Mouse (Mus musculus) intestine, embryonic 14.5 days (tissue): ENCODE measurements around the gene Eci2. TPM values are rescaled to one million over a fixed set of nuclear protein-coding genes. Genes with fewer than 3 reads are reported as not detected.

ENCODE experiments used
- ATAC-seq: fragments of 200-750 bp; cut with Nextera tagmentation; replicated peaks from 2 replicates; pipeline ENCODE4 v1.8.0; 2017; ENCODE audit warnings: low read depth, moderate number of reproducible peaks, moderate TSS enrichment, moderate library complexity; ENCODE audit not compliant: low FRiP score, low TSS enrichment
- DNase-seq: peaks from one replicate; pipeline ENCODE4 v3.0.0-alpha.2; 2018; ENCODE audit warnings: low spot score
- H3K27ac ChIP-seq: fragments of 300-500 bp; sonication (generic); 2 replicates; pipeline ENCODE4 v1.5.1; 2014; ENCODE audit warnings: low read depth, mild to moderate bottlenecking, control low read depth
- H3K27me3 ChIP-seq: fragments of 300-500 bp; sonication (generic); replicated peaks from 2 replicates; pipeline ENCODE4 v1.6.1; 2014; ENCODE audit warnings: low read length, control low read depth; ENCODE audit not compliant: control insufficient read depth, insufficient read depth
- H3K36me3 ChIP-seq: fragments of 300-500 bp; sonication (generic); 2 replicates; pipeline ENCODE4 v1.6.1; 2014; ENCODE audit warnings: low read length, control low read depth; ENCODE audit not compliant: control insufficient read depth, insufficient read depth
- H3K4me1 ChIP-seq: fragments of 300-500 bp; sonication (generic); replicated peaks from 2 replicates; pipeline ENCODE4 v1.6.1; 2014; ENCODE audit warnings: low read length, control low read depth, mixed read lengths; ENCODE audit not compliant: control insufficient read depth, insufficient read depth
- H3K4me2 ChIP-seq: fragments of 300-500 bp; sonication (generic); 2 replicates; pipeline ENCODE4 v1.6.1; 2014; ENCODE audit warnings: low read length
- H3K4me3 ChIP-seq: fragments of 300-500 bp; sonication (generic); 2 replicates; pipeline ENCODE4 v1.5.1; 2014; ENCODE audit warnings: low read depth, low read length, control low read depth, mixed read lengths
- H3K9ac ChIP-seq: fragments of 300-500 bp; sonication (generic); 2 replicates; pipeline ENCODE4 v1.6.1; 2014; ENCODE audit warnings: mild to moderate bottlenecking, low read length
- H3K9me3 ChIP-seq: fragments of 300-500 bp; sonication (generic); 2 replicates; pipeline ENCODE4 v1.6.1; 2016; ENCODE audit warnings: low read length, control low read depth; ENCODE audit not compliant: control insufficient read depth
- WGBS: fragments of 180-500 bp; shearing (Covaris S2); extraction: QIAGEN DNeasy Blood & Tissue Kit; methylation state at CpG from one replicate; pipeline ENCODE4 v1.1.7; 2014; 5-methylcytosine and 5-hydroxymethylcytosine counted together
- polyA plus RNA-seq: library from polyadenylated mRNA; unstranded; fragments of >200 nt; fragmentation: Nextera tagmentation; extraction: Ambion mirVana; gene quantifications from 2 replicates; pipeline ENCODE4 v1.2.1, GENCODE M21; 2014

The Eci2 gene
- 135 and 148 TPM in 2 replicates for polyA plus RNA-seq

GRCm38 (mm10) chr13:35026879-35027278, at the start of gene Eci2:
Gene Eci2, minus strand, starts transcription at chr13:35027096.
- Histone ChIP-seq H3K27ac (no peak within 1 kb of the TSS), H3K4me1 (no peaks in the 10 kb centered on the region), H3K4me2 (peak within 1 kb of the TSS; percentile 34), H3K9me3 (no peaks in the 10 kb centered on the region), H3K36me3 (no peaks in the 10 kb centered on the region), H3K27me3 (no peaks in the 10 kb centered on the region), H3K9ac (no peak within 1 kb of the TSS), H3K4me3 (no peak within 1 kb of the TSS)
- 4% methylated on average over 6 of the region's 6 CpGs for WGBS
- ATAC-seq = no peak
- peak; percentile 60 for DNase-seq

GRCm38 (mm10) chr13:35074862-35075261, 48.0 kb upstream of the Eci2 start:
- H3K4me3 ChIP-seq = no peak overlapping the region
- H3K4me1 ChIP-seq = no peaks in the 10 kb centered on the region
- H3K4me2 ChIP-seq = no peak overlapping the region
- no peaks in the 10 kb centered on the region for H3K27me3 ChIP-seq
- no peaks in the 10 kb centered on the region for H3K9me3 ChIP-seq
- H3K9ac ChIP-seq = no peak overlapping the region
- no peaks in the 10 kb centered on the region for H3K36me3 ChIP-seq
- ATAC-seq (no peak), DNase-seq (no peak)
- H3K27ac ChIP-seq = no peak overlapping the region
- WGBS = 56% methylated on average over 1 of the region's 1 CpGs

GRCm38 (mm10) chr13:35070485-35071472, 43.9 kb upstream of the Eci2 start:
- H3K9ac ChIP-seq = no peak overlapping the region
- DNase-seq = no peak
- H3K4me2 ChIP-seq = no peak overlapping the region
- H3K36me3 ChIP-seq = no peaks in the 10 kb centered on the region
- no peak overlapping the region for H3K4me3 ChIP-seq
- no peak for ATAC-seq
- H3K4me1 ChIP-seq = no peaks in the 10 kb centered on the region
- H3K27ac ChIP-seq = no peak overlapping the region
- H3K27me3 ChIP-seq = no peaks in the 10 kb centered on the region
- 84% methylated on average over 9 of the region's 9 CpGs for WGBS
- H3K9me3 ChIP-seq = no peaks in the 10 kb centered on the region

- H3K36me3 ChIP-seq = no peaks in the 10 kb centered on the region
- H3K9ac ChIP-seq = no peak overlapping the region
- H3K27ac ChIP-seq = no peak overlapping the region
- ATAC-seq = no peak
- H3K4me3 ChIP-seq = no peak overlapping the region
- no peak overlapping the region for H3K4me2 ChIP-seq
- 82% methylated on average over 2 of the region's 2 CpGs for WGBS
- no peaks in the 10 kb centered on the region for H3K27me3 ChIP-seq
- no peaks in the 10 kb centered on the region for H3K4me1 ChIP-seq
- H3K9me3 ChIP-seq = no peaks in the 10 kb centered on the region
- DNase-seq = no peak
Observed at GRCm38 (mm10) chr13:35067084-35067483, 40.2 kb upstream of the Eci2 start.

- 44% methylated on average over 2 of the region's 2 CpGs for WGBS
Observed at GRCm38 (mm10) chr13:35066033-35066432, 39.1 kb upstream of the Eci2 start.

GRCm38 (mm10) chr13:35064381-35064780, 37.5 kb upstream of the Eci2 start:
- no peak overlapping the region for H3K27ac ChIP-seq
- H3K4me1 ChIP-seq = no peaks in the 10 kb centered on the region
- DNase-seq (no peak), ATAC-seq (no peak)
- H3K4me3 ChIP-seq = no peak overlapping the region
- WGBS = 76% methylated on average over 4 of the region's 4 CpGs
- H3K36me3 ChIP-seq = no peaks in the 10 kb centered on the region
- no peaks in the 10 kb centered on the region for H3K27me3 ChIP-seq
- H3K9me3 ChIP-seq = no peaks in the 10 kb centered on the region
- H3K4me2 ChIP-seq = no peak overlapping the region
- no peak overlapping the region for H3K9ac ChIP-seq

More at GRCm38 (mm10) chr13:35066033-35066432, 39.1 kb upstream of the Eci2 start:
- no peak overlapping the region for H3K4me3 ChIP-seq
- no peaks in the 10 kb centered on the region for H3K36me3 ChIP-seq
- no peaks in the 10 kb centered on the region for H3K9me3 ChIP-seq
- no peak overlapping the region for H3K27ac ChIP-seq
- no peak overlapping the region for H3K4me2 ChIP-seq
- no peaks in the 10 kb centered on the region for H3K4me1 ChIP-seq
- DNase-seq (no peak), ATAC-seq (no peak)
- no peaks in the 10 kb centered on the region for H3K27me3 ChIP-seq
- no peak overlapping the region for H3K9ac ChIP-seq

GRCm38 (mm10) chr13:35058145-35058544, 31.2 kb upstream of the Eci2 start:
- Histone ChIP-seq H3K4me2 (no peak overlapping the region), H3K9me3 (no peaks in the 10 kb centered on the region), H3K4me1 (no peaks in the 10 kb centered on the region), H3K27me3 (no peaks in the 10 kb centered on the region), H3K36me3 (no peaks in the 10 kb centered on the region), H3K9ac (no peak overlapping the region), H3K27ac (no peak overlapping the region), H3K4me3 (no peak overlapping the region)
- WGBS = 21% methylated on average over 5 of the region's 5 CpGs
- ATAC-seq (no peak), DNase-seq (no peak)

- no peaks in the 10 kb centered on the region for H3K4me1 ChIP-seq
- no peak overlapping the region for H3K27ac ChIP-seq
- H3K36me3 ChIP-seq = no peaks in the 10 kb centered on the region
- H3K9ac ChIP-seq = no peak overlapping the region
- no peak overlapping the region for H3K4me2 ChIP-seq
- ATAC-seq = no peak
- no peak for DNase-seq
- no peaks in the 10 kb centered on the region for H3K9me3 ChIP-seq
- no peaks in the 10 kb centered on the region for H3K27me3 ChIP-seq
- H3K4me3 ChIP-seq = no peak overlapping the region
- WGBS = 58% methylated on average over 5 of the region's 5 CpGs
Observed at GRCm38 (mm10) chr13:35036486-35036885, 9.6 kb upstream of the Eci2 start.

GRCm38 (mm10) chr13:35035731-35036130, 8.8 kb upstream of the Eci2 start:
- Histone ChIP-seq H3K4me3 (no peak overlapping the region), H3K27ac (no peak overlapping the region), H3K9ac (no peak overlapping the region), H3K4me2 (no peak overlapping the region), H3K4me1 (no peaks in the 10 kb centered on the region), H3K36me3 (no peaks in the 10 kb centered on the region), H3K27me3 (no peaks in the 10 kb centered on the region), H3K9me3 (no peaks in the 10 kb centered on the region)
- no peak for DNase-seq
- no peak for ATAC-seq
- WGBS = 82% methylated on average over 4 of the region's 4 CpGs
